Mouse (Mus musculus): Measurements from ENCODE around the gene Tspyl3. TPM values are rescaled to one million over a fixed set of nuclear protein-coding genes. Genes with fewer than 3 reads are reported as not detected.

Gene Tspyl3
- total and polyA plus RNA-seq, 3 experiments, result 0.27 TPM; not detected in 1

DNA sequence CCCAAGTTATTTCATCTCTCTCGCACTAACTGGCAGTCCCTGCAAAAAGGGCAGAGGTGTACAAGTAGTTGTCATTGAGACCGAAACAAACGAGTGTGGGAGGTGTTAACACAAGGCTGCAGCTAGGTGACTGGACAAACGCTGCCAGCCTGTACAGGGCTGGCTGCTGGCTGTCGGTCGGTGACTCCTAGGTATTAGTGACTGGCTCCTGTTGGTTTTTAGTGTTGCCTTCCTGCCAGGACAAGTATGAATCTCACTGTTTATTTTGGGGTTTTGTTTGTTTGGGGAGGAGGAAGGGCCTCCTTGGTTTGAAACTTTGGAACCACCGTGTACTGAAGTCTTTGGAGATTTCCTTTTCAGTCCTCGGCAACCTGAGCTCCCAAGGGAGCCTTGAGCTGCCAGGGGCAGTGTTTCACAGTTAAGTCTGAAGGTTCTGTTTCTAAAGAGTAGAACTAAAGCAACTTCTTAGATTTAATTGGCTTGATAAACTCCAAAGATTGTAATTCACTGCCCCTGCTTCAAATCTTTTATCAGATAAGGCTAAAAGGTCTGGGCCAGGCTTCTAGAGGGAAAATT lies 49.2 kb downstream of the Tspyl3 start:
- DNase-seq (ENCODE audit: low spot score) (no peak), ATAC-seq (ENCODE audit: extremely low read depth, insufficient number of reproducible peaks, low FRiP score, poor library complexity, severe bottlenecking) (no peak)
- H3K36me3 ChIP-seq (replicated peaks), result peaks cover 68% of the 10 kb centered on the region
- H3K9me3 ChIP-seq (replicated peaks), result no peaks in the 10 kb centered on the region
- H3K27me3 ChIP-seq (ENCODE audit: insufficient read depth, low read length), result no peaks in the 10 kb centered on the region
- TF ChIP-seq CTCF (IDR thresholded peaks at IDR 0.05; ENCODE audit: low read depth, low read length), result no peak
- no peak for TF ChIP-seq GATA2 (IDR thresholded peaks at IDR 0.05; ENCODE audit: borderline replicate concordance, low read depth, low read length)
- TF ChIP-seq TAL1 (conservative IDR thresholded peaks at IDR 0.05; ENCODE audit: low read depth, low read length), result no peak
- no peak for TF ChIP-seq GATA1 (IDR thresholded peaks at IDR 0.05; ENCODE audit: borderline replicate concordance, low read length)
- TF ChIP-seq POLR2AphosphoS5 (IDR thresholded peaks at IDR 0.05; ENCODE audit: insufficient replicate concordance, low read depth, low read length), result no peak
- no peak overlapping the region for H3K4me3 ChIP-seq (ENCODE audit: low read depth, low read length)
- peaks cover 16% of the 10 kb centered on the region for H3K4me1 ChIP-seq (ENCODE audit: insufficient read depth, low read depth, low read length)

Other genes starting within 250 kb of the Tspyl3 start
- 42.2 and 49.4 TPM in 2 replicates for gene Pdrg1, start 210.0 kb downstream of the Tspyl3 start, total RNA-seq (2014; fragmentation: Nextera tagmentation)
- 142 and 154 TPM in 2 replicates for gene Pdrg1, start 210.0 kb downstream of the Tspyl3 start, total RNA-seq (2017)
- gene Pdrg1, start 210.0 kb downstream of the Tspyl3 start, polyA plus RNA-seq (2012), result 49.4 and 63.4 TPM in 2 replicates
- gene Xkr7, start 193.6 kb downstream of the Tspyl3 start, total RNA-seq (2014; fragmentation: Nextera tagmentation), result not detected in 2 replicates
- 0.05 and 0.06 TPM in 2 replicates for gene Xkr7, start 193.6 kb downstream of the Tspyl3 start, total RNA-seq (2017)
- not detected in 2 replicates for gene Xkr7, start 193.6 kb downstream of the Tspyl3 start, polyA plus RNA-seq (2012)
- not detected in 2 replicates for gene Ccm2l, start 159.5 kb downstream of the Tspyl3 start, total RNA-seq (2014; fragmentation: Nextera tagmentation)
- 0.11 TPM in 1 of 2 replicates, not detected in the other for gene Ccm2l, start 159.5 kb downstream of the Tspyl3 start, total RNA-seq (2017)
- not detected in 2 replicates for gene Ccm2l, start 159.5 kb downstream of the Tspyl3 start, polyA plus RNA-seq (2012)
- not detected in 2 replicates for gene Hck, start 117.0 kb downstream of the Tspyl3 start, total RNA-seq (2014; fragmentation: Nextera tagmentation)
- 0.05 TPM in 1 of 2 replicates, not detected in the other for gene Hck, start 117.0 kb downstream of the Tspyl3 start, total RNA-seq (2017)
- gene Hck, start 117.0 kb downstream of the Tspyl3 start, polyA plus RNA-seq (2012), result not detected in 2 replicates
- gene Tm9sf4, start 64.1 kb downstream of the Tspyl3 start, total RNA-seq (2014; fragmentation: Nextera tagmentation), result 90.5 and 109 TPM in 2 replicates
- 42.9 and 46.8 TPM in 2 replicates for gene Tm9sf4, start 64.1 kb downstream of the Tspyl3 start, total RNA-seq (2017)
- gene Tm9sf4, start 64.1 kb downstream of the Tspyl3 start, polyA plus RNA-seq (2012), result 27.9 and 35.2 TPM in 2 replicates
- gene Plagl2, start 16.0 kb upstream of the Tspyl3 start, total RNA-seq (2014; fragmentation: Nextera tagmentation), result 106 and 108 TPM in 2 replicates
- 11.0 and 12.5 TPM in 2 replicates for gene Plagl2, start 16.0 kb upstream of the Tspyl3 start, total RNA-seq (2017)
- 27.5 and 35.9 TPM in 2 replicates for gene Plagl2, start 16.0 kb upstream of the Tspyl3 start, polyA plus RNA-seq (2012)
- gene Pofut1, start 16.1 kb upstream of the Tspyl3 start, total RNA-seq (2014; fragmentation: Nextera tagmentation), result 26.5 and 33.7 TPM in 2 replicates
- 29.5 and 30.0 TPM in 2 replicates for gene Pofut1, start 16.1 kb upstream of the Tspyl3 start, total RNA-seq (2017)
- 11.2 and 12.8 TPM in 2 replicates for gene Pofut1, start 16.1 kb upstream of the Tspyl3 start, polyA plus RNA-seq (2012)
- 12.0 and 12.9 TPM in 2 replicates for gene Kif3b, start 66.0 kb upstream of the Tspyl3 start, total RNA-seq (2014; fragmentation: Nextera tagmentation)
- 25.2 and 26.1 TPM in 2 replicates for gene Kif3b, start 66.0 kb upstream of the Tspyl3 start, total RNA-seq (2017)
- 3.0 and 3.7 TPM in 2 replicates for gene Kif3b, start 66.0 kb upstream of the Tspyl3 start, polyA plus RNA-seq (2012)
- gene Asxl1, start 120.4 kb upstream of the Tspyl3 start, total RNA-seq (2014; fragmentation: Nextera tagmentation), result 50.0 and 51.9 TPM in 2 replicates
- gene Asxl1, start 120.4 kb upstream of the Tspyl3 start, total RNA-seq (2017), result 45.8 and 54.3 TPM in 2 replicates
- gene Asxl1, start 120.4 kb upstream of the Tspyl3 start, polyA plus RNA-seq (2012), result 16.8 and 17.4 TPM in 2 replicates